Mouse (Mus musculus) central nervous system, embryonic 11.5 days (tissue): ENCODE measurements around the gene Noxo1. TPM values are rescaled to one million over a fixed set of nuclear protein-coding genes. Genes with fewer than 3 reads are reported as not detected.

ENCODE experiments used
- polyA plus RNA-seq: library from polyadenylated mRNA; depleted of rRNA; stranded (reverse); fragments of >200 nt; gene quantifications from 2 replicates; pipeline ENCODE4 v1.2.3, GENCODE M21; 2012; rRNA removed

Gene Noxo1
- polyA plus RNA-seq, result 6.4 and 7.1 TPM in 2 replicates

GRCm38 (mm10) chr17:24696011-24696697 lies at the start of gene Noxo1, which contains the start of gene Gfer:
Gene Noxo1, plus strand, starts transcription at chr17:24696234.
Gene Gfer, minus strand, starts transcription at chr17:24696156.

GRCm38 (mm10) chr17:24650070-24650616 lies 45.9 kb upstream of the Noxo1 start, which contains the start of gene Slc9a3r2:
Gene Slc9a3r2, minus strand, starts transcription at chr17:24650327.

GRCm38 (mm10) chr17:24658017-24658758 lies 37.8 kb upstream of the Noxo1 start, which contains the start of gene Npw:
Gene Npw, minus strand, starts transcription at chr17:24658457.

GRCm38 (mm10) chr17:24669545-24670245 lies 26.3 kb upstream of the Noxo1 start, which contains the start of gene Zfp598:
Gene Zfp598, plus strand, starts transcription at chr17:24669687.

GRCm38 (mm10) chr17:24689251-24690081 lies 6.6 kb upstream of the Noxo1 start, which contains the start of gene Syngr3:
Gene Syngr3, minus strand, starts transcription at chr17:24689955.

GRCm38 (mm10) chr17:24706982-24707800 lies 11.2 kb downstream of the Noxo1 start, which contains the start of gene Tbl3:
Gene Tbl3, minus strand, starts transcription at chr17:24707660.

GRCm38 (mm10) chr17:24717943-24718342 lies 21.9 kb downstream of the Noxo1 start, which contains the start of the genes Rnf151 and Rps2:
Gene Rnf151, minus strand, starts transcription at chr17:24718063.
Gene Rps2, plus strand, starts transcription at chr17:24718116.

GRCm38 (mm10) chr17:24724184-24724583 lies 28.1 kb downstream of the Noxo1 start, which contains the start of gene Ndufb10:
Gene Ndufb10, minus strand, starts transcription at chr17:24724478.

GRCm38 (mm10) chr17:24727618-24728017 lies 31.6 kb downstream of the Noxo1 start, which contains the start of gene Rpl3l:
Gene Rpl3l, plus strand, starts transcription at chr17:24727820.

GRCm38 (mm10) chr17:24736330-24737051 lies 40.5 kb downstream of the Noxo1 start, which contains the start of gene Msrb1:
Gene Msrb1, plus strand, starts transcription at chr17:24736642.

Other genes starting within 250 kb of the Noxo1 start
- gene E4f1, start 225.9 kb upstream of the Noxo1 start, polyA plus RNA-seq, result 45.4 and 62.2 TPM in 2 replicates
- 39.5 and 70.0 TPM in 2 replicates for gene Pgp, start 225.8 kb upstream of the Noxo1 start, polyA plus RNA-seq
- gene Bricd5, start 222.3 kb upstream of the Noxo1 start, polyA plus RNA-seq, result 0.65 and 0.66 TPM in 2 replicates
- gene Mlst8, start 217.2 kb upstream of the Noxo1 start, polyA plus RNA-seq, result 29.8 and 44.7 TPM in 2 replicates
- 28.4 and 30.5 TPM in 2 replicates for gene Caskin1, start 207.6 kb upstream of the Noxo1 start, polyA plus RNA-seq
- gene Traf7, start 168.3 kb upstream of the Noxo1 start, polyA plus RNA-seq, result 155 and 253 TPM in 2 replicates
- 1.1 and 1.8 TPM in 2 replicates for gene Rab26, start 162.0 kb upstream of the Noxo1 start, polyA plus RNA-seq
- 40.1 and 43.7 TPM in 2 replicates for gene Pkd1, start 146.4 kb upstream of the Noxo1 start, polyA plus RNA-seq
- 98.5 and 150 TPM in 2 replicates for gene Tsc2, start 63.6 kb upstream of the Noxo1 start, polyA plus RNA-seq
- 21.1 and 22.2 TPM in 2 replicates for gene Nthl1, start 63.6 kb upstream of the Noxo1 start, polyA plus RNA-seq
- gene Slc9a3r2, start 45.9 kb upstream of the Noxo1 start, polyA plus RNA-seq, result 26.4 and 32.7 TPM in 2 replicates
- 0.26 TPM in 1 of 2 replicates, not detected in the other for gene Npw, start 37.8 kb upstream of the Noxo1 start, polyA plus RNA-seq
- 71.2 and 73.0 TPM in 2 replicates for gene Zfp598, start 26.5 kb upstream of the Noxo1 start, polyA plus RNA-seq
- 4.9 and 6.7 TPM in 2 replicates for gene Syngr3, start 6.3 kb upstream of the Noxo1 start, polyA plus RNA-seq
- 30.2 and 39.5 TPM in 2 replicates for gene Gfer, start 78 bp upstream of the Noxo1 start, polyA plus RNA-seq
- 66.5 and 85.6 TPM in 2 replicates for gene Tbl3, start 11.4 kb downstream of the Noxo1 start, polyA plus RNA-seq
- 0.63 and 0.70 TPM in 2 replicates for gene Rnf151, start 21.8 kb downstream of the Noxo1 start, polyA plus RNA-seq
- 2,876 and 3,382 TPM in 2 replicates for gene Rps2, start 21.9 kb downstream of the Noxo1 start, polyA plus RNA-seq
- 177 and 184 TPM in 2 replicates for gene Ndufb10, start 28.2 kb downstream of the Noxo1 start, polyA plus RNA-seq
- 0.07 TPM in 1 of 2 replicates, not detected in the other for gene Rpl3l, start 31.6 kb downstream of the Noxo1 start, polyA plus RNA-seq
- gene Msrb1, start 40.4 kb downstream of the Noxo1 start, polyA plus RNA-seq, result 27.4 and 35.8 TPM in 2 replicates
- gene Hs3st6, start 56.8 kb downstream of the Noxo1 start, polyA plus RNA-seq, result 0.42 and 0.88 TPM in 2 replicates
- gene Meiob, start 108.1 kb downstream of the Noxo1 start, polyA plus RNA-seq, result 0.12 and 0.19 TPM in 2 replicates
- 22.7 and 23.0 TPM in 2 replicates for gene Hagh, start 143.9 kb downstream of the Noxo1 start, polyA plus RNA-seq
- gene Fahd1, start 154.1 kb downstream of the Noxo1 start, polyA plus RNA-seq, result 15.9 and 17.5 TPM in 2 replicates
- gene Igfals, start 169.8 kb downstream of the Noxo1 start, polyA plus RNA-seq, result 0.09 and 0.22 TPM in 2 replicates
- 28.1 and 32.5 TPM in 2 replicates for gene Nubp2, start 190.1 kb downstream of the Noxo1 start, polyA plus RNA-seq
- 28.8 and 42.0 TPM in 2 replicates for gene Spsb3, start 190.4 kb downstream of the Noxo1 start, polyA plus RNA-seq
- 34.6 and 35.0 TPM in 2 replicates for gene Eme2, start 198.9 kb downstream of the Noxo1 start, polyA plus RNA-seq
- 85.7 and 98.3 TPM in 2 replicates for gene Mrps34, start 198.9 kb downstream of the Noxo1 start, polyA plus RNA-seq
- 48.4 and 48.7 TPM in 2 replicates for gene Nme3, start 200.3 kb downstream of the Noxo1 start, polyA plus RNA-seq
- 157 and 167 TPM in 2 replicates for gene Mapk8ip3, start 240.7 kb downstream of the Noxo1 start, polyA plus RNA-seq